Mouse (Mus musculus): ENCODE data around the gene Tmub2. TPM values are rescaled to one million over a fixed set of nuclear protein-coding genes. Genes with fewer than 3 reads are reported as not detected.

Tmub2 gene
- polyA plus RNA-seq, 1 experiment: 74.1 TPM

GRCm38 (mm10) chr11:102258095-102258494 is 26.6 kb upstream of the Tmub2 start:
- H3K36me3 ChIP-seq (ENCODE audit: control insufficient read depth, insufficient read depth, low read length): 0 out of 2 replicates have a peak, but pooled peaks cover 3% of the 10 kb centered on the region
- 96% methylated on average over 6 of the region's 6 CpGs for WGBS
- TF ChIP-seq POLR2A (IDR thresholded peaks at IDR 0.05; ENCODE audit: control insufficient read depth, extremely low read depth, insufficient read depth, low read length, poor library complexity) (no peak), CTCF (IDR thresholded peaks at IDR 0.05; ENCODE audit: borderline replicate concordance, control insufficient read depth, extremely low read depth, insufficient read depth, low read length, poor library complexity) (no peak)

DNA sequence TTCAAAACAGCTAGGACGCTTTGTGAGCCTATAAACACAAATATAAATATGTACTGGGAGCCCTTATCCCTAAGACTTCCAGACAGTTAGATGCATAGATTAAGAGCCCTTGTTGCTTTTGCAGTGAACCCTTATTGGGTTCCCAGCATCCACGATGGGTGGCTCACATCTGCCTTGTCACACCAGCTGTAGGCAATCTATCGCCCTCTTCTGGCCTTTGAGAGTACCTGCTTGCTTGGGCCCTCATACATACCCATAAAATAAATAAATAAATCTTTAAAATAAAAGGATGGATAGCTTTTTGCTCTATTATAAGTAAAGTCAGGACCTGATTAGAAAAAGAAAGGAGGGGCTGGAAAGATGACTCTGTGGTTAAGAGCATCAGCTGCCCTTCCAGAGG is 26.2 kb upstream of the Tmub2 start:
- WGBS: 97% methylated on average over 3 of the region's 3 CpGs
- no peak for DNase-seq
- TF ChIP-seq CTCF (IDR thresholded peaks at IDR 0.05; ENCODE audit: borderline replicate concordance, control insufficient read depth, extremely low read depth, insufficient read depth, low read length, poor library complexity) (no peak), POLR2A (IDR thresholded peaks at IDR 0.05; ENCODE audit: control insufficient read depth, extremely low read depth, insufficient read depth, low read length, poor library complexity) (no peak)

More at GRCm38 (mm10) chr11:102258095-102258494, 26.6 kb upstream of the Tmub2 start:
- Histone ChIP-seq H3K27ac (ENCODE audit: control insufficient read depth, insufficient read depth, low read length) (no peak overlapping the region), H3K27me3 (ENCODE audit: control insufficient read depth, insufficient read depth, low read length) (no peaks in the 10 kb centered on the region), H3K4me1 (replicated peaks; ENCODE audit: control insufficient read depth, insufficient read depth, low read length) (no peaks in the 10 kb centered on the region), H3K4me3 (ENCODE audit: control insufficient read depth, insufficient read depth, low read length) (no peak overlapping the region)
- no peak for DNase-seq

GRCm38 (mm10) chr11:102263211-102263610 is 21.5 kb upstream of the Tmub2 start:
- H3K36me3 ChIP-seq (ENCODE audit: control insufficient read depth, insufficient read depth, low read length): no peaks in the 10 kb centered on the region
- TF ChIP-seq POLR2A (IDR thresholded peaks at IDR 0.05; ENCODE audit: control insufficient read depth, extremely low read depth, insufficient read depth, low read length, poor library complexity): no peak
- TF ChIP-seq CTCF (IDR thresholded peaks at IDR 0.05; ENCODE audit: borderline replicate concordance, control insufficient read depth, extremely low read depth, insufficient read depth, low read length, poor library complexity): no peak
- WGBS: 98% methylated on average over 7 of the region's 7 CpGs
- H3K27ac ChIP-seq (ENCODE audit: control insufficient read depth, insufficient read depth, low read length): no peak overlapping the region
- H3K4me3 ChIP-seq (ENCODE audit: control insufficient read depth, insufficient read depth, low read length): no peak overlapping the region
- no peaks in the 10 kb centered on the region for H3K27me3 ChIP-seq (ENCODE audit: control insufficient read depth, insufficient read depth, low read length)
- no peak for DNase-seq
- peaks cover 4% of the 10 kb centered on the region; the same call in 1 of the 2 replicates for H3K4me1 ChIP-seq (replicated peaks; ENCODE audit: control insufficient read depth, insufficient read depth, low read length)

More for the DNA sequence above, 26.2 kb upstream of the Tmub2 start:
- Histone ChIP-seq H3K4me3 (ENCODE audit: control insufficient read depth, insufficient read depth, low read length) (no peak overlapping the region), H3K36me3 (ENCODE audit: control insufficient read depth, insufficient read depth, low read length) (0 out of 2 replicates have a peak, but pooled peaks cover 3% of the 10 kb centered on the region), H3K27me3 (ENCODE audit: control insufficient read depth, insufficient read depth, low read length) (no peaks in the 10 kb centered on the region), H3K4me1 (replicated peaks; ENCODE audit: control insufficient read depth, insufficient read depth, low read length) (no peaks in the 10 kb centered on the region), H3K27ac (ENCODE audit: control insufficient read depth, insufficient read depth, low read length) (no peak overlapping the region)

DNA sequence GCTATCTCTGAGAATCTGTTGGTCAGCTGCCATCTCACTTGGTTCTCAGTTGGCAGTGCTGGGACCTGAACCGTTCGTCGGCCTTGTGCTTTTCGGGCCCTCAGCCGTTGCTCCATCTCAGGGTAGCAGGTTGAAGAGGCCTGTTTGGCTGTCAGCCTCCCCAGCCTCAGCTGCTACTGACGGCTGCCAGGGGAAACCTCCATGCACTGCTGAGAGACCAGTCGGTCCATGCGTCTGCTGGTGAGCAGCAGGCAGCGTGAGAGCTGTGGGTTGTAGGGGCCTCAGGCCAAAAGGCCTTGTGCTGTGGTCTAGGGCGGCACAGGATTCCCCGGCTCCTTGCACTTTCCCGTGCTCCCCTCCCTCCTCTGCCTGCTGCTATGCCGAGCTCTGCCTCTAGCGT is 18.9 kb upstream of the Tmub2 start:
- WGBS: 96% methylated on average over 14 of the region's 14 CpGs
- no peak for TF ChIP-seq CTCF (IDR thresholded peaks at IDR 0.05; ENCODE audit: borderline replicate concordance, control insufficient read depth, extremely low read depth, insufficient read depth, low read length, poor library complexity)
- no peak for TF ChIP-seq POLR2A (IDR thresholded peaks at IDR 0.05; ENCODE audit: control insufficient read depth, extremely low read depth, insufficient read depth, low read length, poor library complexity)
- H3K36me3 ChIP-seq (ENCODE audit: control insufficient read depth, insufficient read depth, low read length): no peaks in the 10 kb centered on the region

DNA sequence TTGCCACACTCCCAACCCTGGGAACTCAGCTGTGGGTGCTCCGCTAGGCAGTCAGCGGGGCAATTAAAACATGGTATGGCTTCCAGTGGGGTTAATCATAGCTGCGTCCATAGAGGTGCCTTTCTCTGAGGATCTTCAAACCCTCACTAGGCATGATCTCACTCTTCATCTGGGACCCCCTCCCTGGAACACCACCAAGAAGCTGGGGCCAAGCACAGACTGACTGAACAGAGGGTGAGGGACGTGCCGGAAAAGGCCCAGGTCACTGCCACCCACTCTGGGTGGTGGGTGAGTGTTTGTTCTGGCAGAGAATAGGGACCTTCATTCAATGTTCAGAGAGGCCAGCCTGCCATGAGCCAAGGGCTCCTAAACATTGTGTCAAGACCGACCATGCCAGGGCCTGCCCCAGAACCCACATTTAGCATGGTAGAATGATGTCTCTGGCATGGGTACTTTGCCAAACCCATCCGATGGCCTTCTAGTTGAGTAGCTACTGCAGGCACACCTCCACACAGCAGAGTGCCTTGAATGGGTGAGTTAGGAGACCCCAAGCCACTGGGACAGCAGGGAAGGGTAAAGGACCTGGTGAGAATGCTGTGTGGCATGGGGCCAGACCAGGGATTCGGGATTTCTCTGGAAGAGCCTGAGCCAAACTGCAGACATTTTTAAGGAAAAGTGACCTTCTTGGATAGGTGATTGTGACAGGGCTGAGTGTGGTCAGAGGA is 17.9 kb upstream of the Tmub2 start:
- TF ChIP-seq CTCF (IDR thresholded peaks at IDR 0.05; ENCODE audit: borderline replicate concordance, control insufficient read depth, extremely low read depth, insufficient read depth, low read length, poor library complexity) (no peak), POLR2A (IDR thresholded peaks at IDR 0.05; ENCODE audit: control insufficient read depth, extremely low read depth, insufficient read depth, low read length, poor library complexity) (no peak)
- Histone ChIP-seq H3K36me3 (ENCODE audit: control insufficient read depth, insufficient read depth, low read length) (no peaks in the 10 kb centered on the region), H3K27me3 (ENCODE audit: control insufficient read depth, insufficient read depth, low read length) (no peaks in the 10 kb centered on the region), H3K27ac (ENCODE audit: control insufficient read depth, insufficient read depth, low read length) (no peak overlapping the region), H3K4me1 (replicated peaks; ENCODE audit: control insufficient read depth, insufficient read depth, low read length) (peaks cover 4% of the 10 kb centered on the region; the same call in 1 of the 2 replicates), H3K4me3 (ENCODE audit: control insufficient read depth, insufficient read depth, low read length) (no peak overlapping the region)
- WGBS: 96% methylated on average over 8 of the region's 8 CpGs
- no peak for DNase-seq

More for the DNA sequence above, 18.9 kb upstream of the Tmub2 start:
- Histone ChIP-seq H3K4me1 (replicated peaks; ENCODE audit: control insufficient read depth, insufficient read depth, low read length) (peaks cover 4% of the 10 kb centered on the region; the same call in 1 of the 2 replicates), H3K27ac (ENCODE audit: control insufficient read depth, insufficient read depth, low read length) (no peak overlapping the region), H3K27me3 (ENCODE audit: control insufficient read depth, insufficient read depth, low read length) (no peaks in the 10 kb centered on the region), H3K4me3 (ENCODE audit: control insufficient read depth, insufficient read depth, low read length) (no peak overlapping the region)
- DNase-seq: no peak

- TF ChIP-seq CTCF (IDR thresholded peaks at IDR 0.05; ENCODE audit: borderline replicate concordance, control insufficient read depth, extremely low read depth, insufficient read depth, low read length, poor library complexity) (peak; percentile 64; the same call in 1 of the 2 replicates), POLR2A (IDR thresholded peaks at IDR 0.05; ENCODE audit: control insufficient read depth, extremely low read depth, insufficient read depth, low read length, poor library complexity) (no peak)
- no peaks in the 10 kb centered on the region for H3K36me3 ChIP-seq (ENCODE audit: control insufficient read depth, insufficient read depth, low read length)
- no peak overlapping the region for H3K27ac ChIP-seq (ENCODE audit: control insufficient read depth, insufficient read depth, low read length)
- no peaks in the 10 kb centered on the region for H3K27me3 ChIP-seq (ENCODE audit: control insufficient read depth, insufficient read depth, low read length)
- WGBS: 9% methylated on average over 11 of the region's 11 CpGs
- H3K4me3 ChIP-seq (ENCODE audit: control insufficient read depth, insufficient read depth, low read length): no peak overlapping the region
- DNase-seq: peak; percentile 64
- H3K4me1 ChIP-seq (replicated peaks; ENCODE audit: control insufficient read depth, insufficient read depth, low read length): peaks cover 4% of the 10 kb centered on the region; the same call in 1 of the 2 replicates
These were observed 17.3 kb upstream of the Tmub2 start for GRCm38 (mm10) chr11:102267480-102267879.
